Mouse (Mus musculus) bone marrow macrophage, adult 2 months (primary cell): ENCODE measurements at regions not wholly inside any gene's neighbourhood (a gene's known extent, or its start where the extent isn't known, plus 50 kb on each side); places are given as distances from the start of the nearest gene placed in this dataset.

Source experiments
- CTCF ChIP-seq: IDR thresholded peaks from 2 replicates; pipeline ENCODE4 v1.5.1; 2012; ENCODE audit warnings: low read depth, mild to moderate bottlenecking, low read length, moderate library complexity
- POLR2A ChIP-seq: IDR thresholded peaks from 2 replicates; pipeline ENCODE4 v1.6.1; 2012; ENCODE audit warnings: mild to moderate bottlenecking, low read depth, low read length, borderline replicate concordance

DNA sequence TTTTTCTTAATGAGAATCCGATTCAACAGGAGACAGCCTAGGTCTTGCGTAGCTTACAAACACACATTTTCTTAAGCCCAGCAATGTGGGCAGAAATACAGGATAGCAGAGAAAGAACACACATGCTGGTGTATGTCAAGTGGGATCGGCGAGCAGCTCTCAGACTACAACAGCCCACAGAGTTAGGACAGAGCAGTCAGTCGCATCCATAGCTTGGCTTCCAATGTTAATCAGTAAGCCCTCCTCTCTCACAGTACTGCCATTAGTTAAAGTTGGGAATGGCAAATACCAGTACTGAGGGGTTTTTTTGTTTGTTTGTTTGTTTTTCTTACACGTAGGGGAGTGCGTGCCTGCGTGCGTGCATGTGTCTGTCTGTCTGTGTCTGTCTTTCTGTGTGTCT, 212.0 kb upstream of the Jarid2 start:
- TF ChIP-seq POLR2A (no peak), CTCF (no peak)
